9 mouse cellular contexts compared by ENCODE assay signal in the genomic region with DNA sequence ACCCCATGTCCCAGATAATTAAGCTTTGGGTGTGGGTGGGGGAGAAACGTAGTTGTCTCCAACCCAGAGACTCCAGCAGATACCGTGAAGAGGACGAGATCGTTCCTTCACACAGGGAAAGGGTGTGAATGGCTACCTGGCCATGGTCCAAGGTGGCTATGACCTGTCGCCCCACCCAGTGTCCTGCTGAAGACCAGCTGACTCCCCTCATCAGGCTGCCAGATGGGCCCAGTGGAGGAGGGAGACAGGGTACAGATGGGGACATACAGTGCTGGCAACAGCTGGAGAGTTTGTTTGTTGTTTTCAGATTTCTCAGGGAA. TPM values are rescaled to one million over a fixed set of nuclear protein-coding genes. Genes with fewer than 3 reads are reported as not detected.
DNase-seq lines count a peak whose midpoint lies in the region; ATAC-seq and TF ChIP-seq lines count a peak whose summit lies in the region.
"Had no signal": no experiment of that assay in that cellular context is flagged by ENCODE, and none has a peak within 500 bp of the region (broad histone marks: within the 10 kb centered on the region; RNA-seq: fewer than 3 reads in every experiment).

No protein-coding gene starts in this region.

- no peaks in the 10 kb centered on the region for H3K27me3 ChIP-seq in heart, embryonic 11.5 days (ENCODE audit: control insufficient read depth, insufficient read depth, low read length)
- H3K27me3 ChIP-seq in embryonic facial prominence, embryonic 15.5 days, result no peaks in the 10 kb centered on the region
- no peaks in the 10 kb centered on the region for H3K27me3 ChIP-seq in midbrain, postnatal 0 days (ENCODE audit: insufficient read depth, low read length)

- H3K36me3 ChIP-seq in heart, embryonic 11.5 days (ENCODE audit: control insufficient read depth, insufficient read depth, low read length), result peaks cover 5% of the 10 kb centered on the region
- H3K36me3 ChIP-seq in embryonic facial prominence, embryonic 15.5 days, result peaks cover 10% of the 10 kb centered on the region
- H3K36me3 ChIP-seq in midbrain, postnatal 0 days (ENCODE audit: insufficient read depth, low read length), result peaks cover 6% of the 10 kb centered on the region

- TF ChIP-seq CTCF in midbrain, postnatal 0 days (IDR thresholded peaks at IDR 0.05), result no peak

- no peak overlapping the region for H3K4me3 ChIP-seq in heart, embryonic 11.5 days (ENCODE audit: low read depth, low read length)
- H3K4me3 ChIP-seq in embryonic facial prominence, embryonic 15.5 days (replicated peaks), result peak overlapping the region; percentile 80
- H3K4me3 ChIP-seq in midbrain, postnatal 0 days (ENCODE audit: low read depth, low read length), result peak overlapping the region; percentile 71; the same call in 1 of the 2 replicates

- no peak overlapping the region for H3K9ac ChIP-seq in heart, embryonic 11.5 days (ENCODE audit: low read depth, low read length)
- H3K9ac ChIP-seq in embryonic facial prominence, embryonic 15.5 days, result no peak overlapping the region
- H3K9ac ChIP-seq in midbrain, postnatal 0 days (replicated peaks; ENCODE audit: low read length, poor library complexity, severe bottlenecking), result no peak overlapping the region

- peak overlapping the region; percentile 92 for H3K4me2 ChIP-seq in heart, embryonic 11.5 days
- H3K4me2 ChIP-seq in embryonic facial prominence, embryonic 15.5 days (replicated peaks), result peak overlapping the region; percentile 89
- H3K4me2 ChIP-seq in midbrain, postnatal 0 days (ENCODE audit: low read depth, low read length, poor library complexity, severe bottlenecking), result peak overlapping the region; percentile 86

- ATAC-seq in heart, embryonic 11.5 days (replicated peaks; ENCODE audit: insufficient number of reproducible peaks, low FRiP score, low TSS enrichment), result no peak
- no peak for ATAC-seq in embryonic facial prominence, embryonic 15.5 days (ENCODE audit: insufficient number of reproducible peaks, low FRiP score, low TSS enrichment, low read depth)
- ATAC-seq in midbrain, postnatal 0 days (ENCODE audit: low FRiP score), result 0 out of 2 replicates have a peak, but pooled peaks have one; percentile 2
- ATAC-seq in monocyte, adult 5-6 weeks (replicated peaks; ENCODE audit: insufficient number of reproducible peaks, low FRiP score, low TSS enrichment, poor library complexity, severe bottlenecking), result no peak

- H3K9me3 ChIP-seq in heart, embryonic 11.5 days (replicated peaks; ENCODE audit: control insufficient read depth, low read length), result no peaks in the 10 kb centered on the region
- H3K9me3 ChIP-seq in embryonic facial prominence, embryonic 15.5 days (replicated peaks), result no peaks in the 10 kb centered on the region
- no peaks in the 10 kb centered on the region for H3K9me3 ChIP-seq in midbrain, postnatal 0 days (ENCODE audit: low read length)

- no peak for DNase-seq in heart, postnatal 25 days (ENCODE audit: low spot score)
- peak; percentile 45 for DNase-seq in kidney, postnatal 10 days
- DNase-seq in midbrain, postnatal 0 days (ENCODE audit: low spot score), result no peak
- no peak for DNase-seq in layer of hippocampus, postnatal 36 days
- no peak for DNase-seq in adrenal gland, adult (ENCODE audit: inconsistent age in 2 of 2, low spot score in 1 of 2)

- intact Hi-C loops in heart, postnatal 25 days (cut with DNase I), result loop anchor here (5.0 kb wide), 1 partner anchor 81 kb away; a partner anchor contains a TSS

- WGBS in heart, embryonic 11.5 days (ENCODE audit: insufficient replicate concordance), result 86% methylated on average over 5 of the region's 5 CpGs
- 89% methylated on average over 5 of the region's 5 CpGs for WGBS in embryonic facial prominence, embryonic 15.5 days
- WGBS in midbrain, postnatal 0 days, result 91% methylated on average over 5 of the region's 5 CpGs

- H3K4me1 ChIP-seq in heart, embryonic 11.5 days (ENCODE audit: control insufficient read depth, insufficient read depth, low read length), result peaks cover 15% of the 10 kb centered on the region
- peaks cover 27% of the 10 kb centered on the region for H3K4me1 ChIP-seq in embryonic facial prominence, embryonic 15.5 days
- peaks cover 13% of the 10 kb centered on the region; the same call in 1 of the 2 replicates for H3K4me1 ChIP-seq in midbrain, postnatal 0 days (ENCODE audit: insufficient read depth, low read length)

- H3K27ac ChIP-seq in heart, embryonic 11.5 days (ENCODE audit: low read depth, low read length), result no peak overlapping the region
- H3K27ac ChIP-seq in embryonic facial prominence, embryonic 15.5 days (replicated peaks), result no peak overlapping the region
- 0 out of 2 replicates have a peak overlapping the region, but pooled peaks have one; percentile 51 for H3K27ac ChIP-seq in midbrain, postnatal 0 days (ENCODE audit: low read depth, low read length)

RNA-seq across cellular contexts. Expression of a gene that starts 0.7 kb away (rescaled TPM):
- polyA plus RNA-seq in heart, embryonic 11.5 days (2014; fragmentation: Nextera tagmentation; extraction: Ambion mirVana), result 0.44 and 0.59 TPM in 2 replicates
- total RNA-seq in heart, postnatal 25 days (2021), result under 1 TPM; 0.10 to 0.28 TPM
- 1.9 and 2.3 TPM in 2 replicates for polyA plus RNA-seq in embryonic facial prominence, embryonic 15.5 days (2015; fragmentation: Nextera tagmentation; extraction: Ambion mirVana)
- total RNA-seq in midbrain, postnatal 0 days (2014; rRNA removed), result 5.6 and 5.7 TPM in 2 replicates
- polyA plus RNA-seq in midbrain, postnatal 0 days (2015; fragmentation: Nextera tagmentation; extraction: Ambion mirVana), result 2.2 and 2.4 TPM in 2 replicates
- 1 to 10 TPM; 1.7 to 1.8 TPM for total RNA-seq in layer of hippocampus, postnatal 36 days (2021)
- 1.8 to 2.1 TPM in 2 of 3 replicates, not detected in the other for total RNA-seq in monocyte, adult 5-6 weeks (2017)

RNA-seq across cellular contexts. Expression of a gene that starts 0.8 kb away (rescaled TPM):
- polyA plus RNA-seq in heart, embryonic 11.5 days (2014; fragmentation: Nextera tagmentation; extraction: Ambion mirVana), result 11.1 and 12.6 TPM in 2 replicates
- 10 to 100 TPM; 10.3 to 11.8 TPM for total RNA-seq in heart, postnatal 25 days (2021)
- 31.8 and 32.8 TPM in 2 replicates for polyA plus RNA-seq in embryonic facial prominence, embryonic 15.5 days (2015; fragmentation: Nextera tagmentation; extraction: Ambion mirVana)
- total RNA-seq in midbrain, postnatal 0 days (2014; rRNA removed), result 86.1 and 101 TPM in 2 replicates
- polyA plus RNA-seq in midbrain, postnatal 0 days (2015; fragmentation: Nextera tagmentation; extraction: Ambion mirVana), result 65.9 and 70.7 TPM in 2 replicates
- 10 to 100 TPM; 58.3 to 64.6 TPM for total RNA-seq in layer of hippocampus, postnatal 36 days (2021)
- 8.7 to 18.5 TPM (median 16.1 TPM) in 3 replicates for total RNA-seq in monocyte, adult 5-6 weeks (2017)

RNA-seq across cellular contexts. Expression of a gene that starts 22.7 kb away (rescaled TPM):
- 0.14 TPM in 1 of 2 replicates, not detected in the other for polyA plus RNA-seq in heart, embryonic 11.5 days (2014; fragmentation: Nextera tagmentation; extraction: Ambion mirVana)
- not detected for total RNA-seq in heart, postnatal 25 days (2021)
- 2.8 and 3.5 TPM in 2 replicates for polyA plus RNA-seq in embryonic facial prominence, embryonic 15.5 days (2015; fragmentation: Nextera tagmentation; extraction: Ambion mirVana)
- 0.05 and 0.19 TPM in 2 replicates for total RNA-seq in midbrain, postnatal 0 days (2014; rRNA removed)
- 0.38 and 0.56 TPM in 2 replicates for polyA plus RNA-seq in midbrain, postnatal 0 days (2015; fragmentation: Nextera tagmentation; extraction: Ambion mirVana)
- not detected for total RNA-seq in layer of hippocampus, postnatal 36 days (2021)
- 0.11 to 0.87 TPM (median 0.57 TPM) in 3 replicates for total RNA-seq in monocyte, adult 5-6 weeks (2017)
- total RNA-seq: common myeloid progenitor, adult 5-6 weeks had no signal

RNA-seq across cellular contexts. Expression of a gene that starts 36.5 kb away (rescaled TPM):
- polyA plus RNA-seq in heart, embryonic 11.5 days (2014; fragmentation: Nextera tagmentation; extraction: Ambion mirVana), result 1.4 and 2.8 TPM in 2 replicates
- 1 to 10 TPM in 1 of 2 experiments, under 1 TPM in 1; 0.73 to 1.4 TPM for total RNA-seq in heart, postnatal 25 days (2021)
- 3.5 and 4.0 TPM in 2 replicates for polyA plus RNA-seq in embryonic facial prominence, embryonic 15.5 days (2015; fragmentation: Nextera tagmentation; extraction: Ambion mirVana)
- total RNA-seq in midbrain, postnatal 0 days (2014; rRNA removed), result 0.27 and 4.6 TPM in 2 replicates
- polyA plus RNA-seq in midbrain, postnatal 0 days (2015; fragmentation: Nextera tagmentation; extraction: Ambion mirVana), result 14.0 and 15.3 TPM in 2 replicates
- total RNA-seq in layer of hippocampus, postnatal 36 days (2021), result 1 to 10 TPM; 2.2 to 4.9 TPM
- total RNA-seq in monocyte, adult 5-6 weeks (2017), result not detected in 3 replicates
- total RNA-seq: common myeloid progenitor, adult 5-6 weeks had no signal

RNA-seq across cellular contexts. Expression of a gene that starts 43.9 kb away (rescaled TPM):
- polyA plus RNA-seq in heart, embryonic 11.5 days (2014; fragmentation: Nextera tagmentation; extraction: Ambion mirVana), result 7.5 and 8.8 TPM in 2 replicates
- 1 to 10 TPM; 5.9 to 7.2 TPM for total RNA-seq in heart, postnatal 25 days (2021)
- 8.0 and 9.4 TPM in 2 replicates for polyA plus RNA-seq in embryonic facial prominence, embryonic 15.5 days (2015; fragmentation: Nextera tagmentation; extraction: Ambion mirVana)
- 62.3 and 67.6 TPM in 2 replicates for total RNA-seq in midbrain, postnatal 0 days (2014; rRNA removed)
- polyA plus RNA-seq in midbrain, postnatal 0 days (2015; fragmentation: Nextera tagmentation; extraction: Ambion mirVana), result 21.7 and 23.3 TPM in 2 replicates
- 10 to 100 TPM; 16.7 to 20.9 TPM for total RNA-seq in layer of hippocampus, postnatal 36 days (2021)
- total RNA-seq in monocyte, adult 5-6 weeks (2017), result 19.0 to 27.3 TPM (median 24.0 TPM) in 3 replicates
